Mouse (Mus musculus) stomach, embryonic 15.5 days (tissue): ENCODE data around the gene Alg14. TPM values are rescaled to one million over a fixed set of nuclear protein-coding genes. Genes with fewer than 3 reads are reported as not detected.

Source experiments
- ATAC-seq: fragments of 200-750 bp; cut with Nextera tagmentation; 2 replicates; pipeline ENCODE4 v1.8.0; 2017; ENCODE audit warnings: low read depth, moderate number of reproducible peaks, moderate TSS enrichment; ENCODE audit not compliant: insufficient read depth, low FRiP score
- H3K27ac ChIP-seq: fragments of 300-500 bp; sonication (generic); 2 replicates; pipeline ENCODE4 v1.5.1; 2015; ENCODE audit warnings: mild to moderate bottlenecking, inconsistent platforms
- H3K27me3 ChIP-seq: fragments of 300-500 bp; sonication (generic); replicated peaks from 2 replicates; pipeline ENCODE4 v1.6.1; 2015; ENCODE audit warnings: inconsistent platforms
- H3K36me3 ChIP-seq: fragments of 300-500 bp; sonication (generic); 2 replicates; pipeline ENCODE4 v1.6.1; 2015; ENCODE audit warnings: inconsistent platforms
- H3K4me1 ChIP-seq: fragments of 300-500 bp; sonication (generic); 2 replicates; pipeline ENCODE4 v1.6.1; 2015; ENCODE audit warnings: inconsistent platforms
- H3K4me2 ChIP-seq: fragments of 300-500 bp; sonication (generic); 2 replicates; pipeline ENCODE4 v1.6.1; 2015; ENCODE audit warnings: mild to moderate bottlenecking, inconsistent platforms
- H3K4me3 ChIP-seq: fragments of 300-500 bp; sonication (generic); replicated peaks from 2 replicates; pipeline ENCODE4 v1.5.1; 2015; ENCODE audit warnings: inconsistent platforms
- H3K9ac ChIP-seq: fragments of 300-500 bp; sonication (generic); 2 replicates; pipeline ENCODE4 v1.6.1; 2015; ENCODE audit warnings: inconsistent platforms
- H3K9me3 ChIP-seq: fragments of 300-500 bp; sonication (generic); 2 replicates; pipeline ENCODE4 v1.6.1; 2016; ENCODE audit warnings: inconsistent platforms
- WGBS: fragments of 180-500 bp; shearing (Covaris S2); methylation state at CpG from one replicate; pipeline ENCODE4 v1.1.7; 2015; 5-methylcytosine and 5-hydroxymethylcytosine counted together
- polyA plus RNA-seq: library from polyadenylated mRNA; unstranded; fragments of >200 nt; fragmentation: Nextera tagmentation; extraction: Ambion mirVana; gene quantifications from 2 replicates; pipeline ENCODE4 v1.2.1, GENCODE M21; 2015

Alg14 gene
- polyA plus RNA-seq, 1 experiment from 2014 or later: 44.1 TPM

GRCm38 (mm10) chr3:121396561-121396960 lies 105.0 kb downstream of the Alg14 start:
- no peaks in the 10 kb centered on the region for H3K4me1 ChIP-seq
- H3K9ac ChIP-seq: no peak overlapping the region
- peak overlapping the region; percentile 48; the same call in 1 of the 2 replicates for H3K27ac ChIP-seq
- no peak for ATAC-seq
- H3K4me3 ChIP-seq: no peak overlapping the region
- H3K27me3 ChIP-seq: no peaks in the 10 kb centered on the region
- no peaks in the 10 kb centered on the region for H3K9me3 ChIP-seq
- H3K36me3 ChIP-seq: no peaks in the 10 kb centered on the region
- 66% methylated on average over 7 of the region's 7 CpGs for WGBS
- no peak overlapping the region for H3K4me2 ChIP-seq

GRCm38 (mm10) chr3:121397007-121397406 lies 105.4 kb downstream of the Alg14 start:
- no peak overlapping the region for H3K4me3 ChIP-seq
- H3K27me3 ChIP-seq: no peaks in the 10 kb centered on the region
- no peaks in the 10 kb centered on the region for H3K9me3 ChIP-seq
- H3K9ac ChIP-seq: no peak overlapping the region
- no peaks in the 10 kb centered on the region for H3K36me3 ChIP-seq
- 62% methylated on average over 6 of the region's 6 CpGs for WGBS
- H3K4me1 ChIP-seq: no peaks in the 10 kb centered on the region
- H3K27ac ChIP-seq: peak overlapping the region; percentile 48; the same call in 1 of the 2 replicates
- H3K4me2 ChIP-seq: no peak overlapping the region
- ATAC-seq: 0 out of 2 replicates have a peak, but pooled peaks have one; percentile 32

- no peaks in the 10 kb centered on the region for H3K9me3 ChIP-seq
- no peak overlapping the region for H3K4me3 ChIP-seq
- H3K4me1 ChIP-seq: no peaks in the 10 kb centered on the region
- H3K27me3 ChIP-seq: no peaks in the 10 kb centered on the region
- no peak overlapping the region for H3K9ac ChIP-seq
- H3K36me3 ChIP-seq: no peaks in the 10 kb centered on the region
- 64% methylated on average over 4 of the region's 4 CpGs for WGBS
- H3K4me2 ChIP-seq: no peak overlapping the region
- H3K27ac ChIP-seq: no peak overlapping the region
- no peak for ATAC-seq
Observed at GRCm38 (mm10) chr3:121401384-121401783, 109.8 kb downstream of the Alg14 start.

- Histone ChIP-seq H3K9ac (no peak overlapping the region), H3K27ac (no peak overlapping the region), H3K27me3 (no peaks in the 10 kb centered on the region), H3K9me3 (no peaks in the 10 kb centered on the region), H3K4me1 (no peaks in the 10 kb centered on the region), H3K4me2 (no peak overlapping the region), H3K4me3 (no peak overlapping the region), H3K36me3 (no peaks in the 10 kb centered on the region)
- WGBS: 78% methylated on average over 6 of the region's 6 CpGs
- ATAC-seq: no peak
Observed at GRCm38 (mm10) chr3:121402096-121402495, 110.5 kb downstream of the Alg14 start.

- Histone ChIP-seq H3K27ac (no peak overlapping the region), H3K4me3 (no peak overlapping the region), H3K9me3 (no peaks in the 10 kb centered on the region), H3K9ac (no peak overlapping the region), H3K4me1 (0 out of 2 replicates have a peak, but pooled peaks cover 6% of the 10 kb centered on the region), H3K36me3 (no peaks in the 10 kb centered on the region), H3K27me3 (no peaks in the 10 kb centered on the region), H3K4me2 (no peak overlapping the region)
- ATAC-seq: no peak
- WGBS: 58% methylated on average over 5 of the region's 5 CpGs
Observed at GRCm38 (mm10) chr3:121403449-121403848, 111.9 kb downstream of the Alg14 start.

- WGBS: 67% methylated on average over 5 of the region's 5 CpGs
- H3K9me3 ChIP-seq: no peaks in the 10 kb centered on the region
- no peaks in the 10 kb centered on the region for H3K27me3 ChIP-seq
- 0 out of 2 replicates have a peak, but pooled peaks cover 6% of the 10 kb centered on the region for H3K4me1 ChIP-seq
- no peak overlapping the region for H3K4me3 ChIP-seq
- peak; percentile 63; the same call in 1 of the 2 replicates for ATAC-seq
- H3K27ac ChIP-seq: no peak overlapping the region
- no peak overlapping the region for H3K4me2 ChIP-seq
- no peak overlapping the region for H3K9ac ChIP-seq
- no peaks in the 10 kb centered on the region for H3K36me3 ChIP-seq
Observed at GRCm38 (mm10) chr3:121405101-121405500, 113.5 kb downstream of the Alg14 start.

- Histone ChIP-seq H3K27ac (no peak overlapping the region), H3K27me3 (no peaks in the 10 kb centered on the region), H3K9ac (no peak overlapping the region), H3K9me3 (no peaks in the 10 kb centered on the region), H3K4me3 (no peak overlapping the region), H3K36me3 (no peaks in the 10 kb centered on the region), H3K4me1 (0 out of 2 replicates have a peak, but pooled peaks cover 6% of the 10 kb centered on the region), H3K4me2 (no peak overlapping the region)
- 58% methylated on average over 9 of the region's 9 CpGs for WGBS
- ATAC-seq: no peak
Observed at GRCm38 (mm10) chr3:121407417-121407816, 115.8 kb downstream of the Alg14 start.

GRCm38 (mm10) chr3:121408386-121408785 lies 116.8 kb downstream of the Alg14 start:
- Histone ChIP-seq H3K27ac (no peak overlapping the region), H3K36me3 (no peaks in the 10 kb centered on the region), H3K4me3 (no peak overlapping the region), H3K9ac (no peak overlapping the region), H3K27me3 (no peaks in the 10 kb centered on the region), H3K4me1 (0 out of 2 replicates have a peak, but pooled peaks cover 6% of the 10 kb centered on the region), H3K9me3 (no peaks in the 10 kb centered on the region), H3K4me2 (no peak overlapping the region)
- no peak for ATAC-seq
- 79% methylated on average over 3 of the region's 3 CpGs for WGBS

GRCm38 (mm10) chr3:121411450-121411849 lies 119.9 kb downstream of the Alg14 start:
- Histone ChIP-seq H3K27ac (no peak overlapping the region), H3K9me3 (no peaks in the 10 kb centered on the region), H3K4me2 (no peak overlapping the region), H3K36me3 (no peaks in the 10 kb centered on the region), H3K4me3 (no peak overlapping the region), H3K9ac (no peak overlapping the region), H3K27me3 (no peaks in the 10 kb centered on the region), H3K4me1 (0 out of 2 replicates have a peak, but pooled peaks cover 6% of the 10 kb centered on the region)
- whole genome bisulfite sequencing: 52% methylated on average over 6 of the region's 6 CpGs
- ATAC-seq: no peak

Other genes starting within 250 kb of the Alg14 start
- 5.1 and 7.2 TPM in 2 replicates for gene Rwdd3, start 120.1 kb upstream of the Alg14 start, polyA plus RNA-seq
- gene Tmem56, start 8.7 kb upstream of the Alg14 start, polyA plus RNA-seq: 2.1 and 2.7 TPM in 2 replicates
- 522 and 525 TPM in 2 replicates for gene Cnn3, start 134.7 kb downstream of the Alg14 start, polyA plus RNA-seq
- gene Slc44a3, start 240.6 kb downstream of the Alg14 start, polyA plus RNA-seq: 35.4 and 46.9 TPM in 2 replicates